Mouse (Mus musculus) C2C12 (cell line): ENCODE measurements around the gene Gm28038.

Source experiments
- CTCF ChIP-seq: IDR thresholded peaks from one replicate; pipeline ENCODE4 v1.5.1; 2011; ENCODE audit not compliant: control insufficient read depth, insufficient read depth, insufficient read length
- MAX ChIP-seq: IDR thresholded peaks from one replicate; pipeline ENCODE4 v1.6.1; 2011; ENCODE audit warnings: mild to moderate bottlenecking, control low read depth
- MYOG ChIP-seq: IDR thresholded peaks from one replicate; pipeline ENCODE4 v1.6.1; 2011; ENCODE audit not compliant: control insufficient read depth, insufficient read length; ENCODE audit errors: extremely low read depth
- USF1 ChIP-seq: IDR thresholded peaks from one replicate; pipeline ENCODE4 v1.6.1; 2011; ENCODE audit warnings: low read depth, mild to moderate bottlenecking, control low read depth, moderate library complexity

GRCm38 (mm10) chr2:30253809-30254208 is 27.0 kb upstream of the Gm28038 start:
- no peak for TF ChIP-seq CTCF
- no peak for TF ChIP-seq MAX
- no peak for TF ChIP-seq MYOG
- TF ChIP-seq USF1: no peak
